Comparison of ENCODE assay signal across 11 mouse cellular contexts in genomic region chr13:97245157-97245556, GRCm38 (mm10). TPM values are rescaled to one million over a fixed set of nuclear protein-coding genes. Genes with fewer than 3 reads are reported as not detected.
DNase-seq lines count a peak whose midpoint lies in the region; ATAC-seq lines count a peak whose summit lies in the region.
"Had no signal": no experiment of that assay in that cellular context is flagged by ENCODE, and none has a peak within 500 bp of the region (broad histone marks: within the 10 kb centered on the region; RNA-seq: fewer than 3 reads in every experiment).

No protein-coding gene starts in this region.

- H3K27me3 ChIP-seq in kidney, embryonic 15.5 days, result no peaks in the 10 kb centered on the region
- no peaks in the 10 kb centered on the region for H3K27me3 ChIP-seq in embryonic facial prominence, embryonic 10.5 days (replicated peaks; ENCODE audit: low read depth, poor library complexity, severe bottlenecking)
- H3K27me3 ChIP-seq in hindbrain, embryonic 10.5 days (ENCODE audit: insufficient read depth, poor library complexity, severe bottlenecking), result peaks cover 20% of the 10 kb centered on the region
- no peaks in the 10 kb centered on the region for H3K27me3 ChIP-seq in midbrain, embryonic 16.5 days (ENCODE audit: control insufficient read depth, insufficient read depth, low read depth, low read length)

- no peak for DNase-seq in kidney, postnatal 25 days
- DNase-seq in embryonic facial prominence, embryonic 10.5 days (ENCODE audit: low spot score), result no peak
- DNase-seq in hindbrain, embryonic 10.5 days (ENCODE audit: low spot score), result no peak
- no peak for DNase-seq in frontal cortex, postnatal 10 days (ENCODE audit: low spot score in 2 of 2)
- no peak for DNase-seq in adrenal gland, postnatal 36 days
- no peak for DNase-seq in Muller cell, postnatal 12 days (ENCODE audit: inconsistent ontology term)
- DNase-seq: cerebellum, postnatal 10 days; kidney, adult 18-20 months had no signal

- peaks cover 86% of the 10 kb centered on the region for H3K4me1 ChIP-seq in kidney, embryonic 15.5 days
- H3K4me1 ChIP-seq in embryonic facial prominence, embryonic 10.5 days, result peaks cover 88% of the 10 kb centered on the region
- H3K4me1 ChIP-seq in hindbrain, embryonic 10.5 days (replicated peaks), result peaks cover 93% of the 10 kb centered on the region
- peaks cover 68% of the 10 kb centered on the region for H3K4me1 ChIP-seq in midbrain, embryonic 16.5 days (ENCODE audit: control insufficient read depth, insufficient read depth, low read length)

- 88% methylated on average over 12 of the region's 12 CpGs for WGBS in kidney, embryonic 15.5 days
- WGBS in embryonic facial prominence, embryonic 10.5 days, result 92% methylated on average over 12 of the region's 12 CpGs
- 89% methylated on average over 12 of the region's 12 CpGs for WGBS in hindbrain, embryonic 10.5 days
- 88% methylated on average over 12 of the region's 12 CpGs for WGBS in midbrain, embryonic 16.5 days

- peaks cover 52% of the 10 kb centered on the region for H3K36me3 ChIP-seq in kidney, embryonic 15.5 days
- H3K36me3 ChIP-seq in embryonic facial prominence, embryonic 10.5 days (replicated peaks), result peaks cover 57% of the 10 kb centered on the region
- H3K36me3 ChIP-seq in hindbrain, embryonic 10.5 days, result peaks cover 58% of the 10 kb centered on the region
- peaks cover 24% of the 10 kb centered on the region for H3K36me3 ChIP-seq in midbrain, embryonic 16.5 days (ENCODE audit: control insufficient read depth, insufficient read depth, low read length)

- H3K4me3 ChIP-seq in kidney, embryonic 15.5 days (replicated peaks), result peak overlapping the region; percentile 75; the same call in 1 of the 2 replicates
- peak overlapping the region; percentile 89; the same call in 1 of the 2 replicates for H3K4me3 ChIP-seq in embryonic facial prominence, embryonic 10.5 days
- peak overlapping the region; percentile 93 for H3K4me3 ChIP-seq in hindbrain, embryonic 10.5 days
- H3K4me3 ChIP-seq in midbrain, embryonic 16.5 days (ENCODE audit: low read depth, low read length), result peak overlapping the region; percentile 94
- H3K4me3 ChIP-seq: liver, embryonic 15.5 days had no signal

- H3K4me2 ChIP-seq in kidney, embryonic 15.5 days, result peak overlapping the region; percentile 79
- H3K4me2 ChIP-seq in midbrain, embryonic 16.5 days (ENCODE audit: low read length), result peak overlapping the region; percentile 91
- H3K4me2 ChIP-seq: liver, embryonic 15.5 days had no signal

- no peaks in the 10 kb centered on the region for H3K9me3 ChIP-seq in kidney, embryonic 15.5 days (replicated peaks)
- H3K9me3 ChIP-seq in embryonic facial prominence, embryonic 10.5 days, result no peaks in the 10 kb centered on the region
- no peaks in the 10 kb centered on the region for H3K9me3 ChIP-seq in hindbrain, embryonic 10.5 days
- H3K9me3 ChIP-seq in midbrain, embryonic 16.5 days (replicated peaks; ENCODE audit: control insufficient read depth, low read length, poor library complexity, severe bottlenecking), result no peaks in the 10 kb centered on the region
- H3K9me3 ChIP-seq: liver, embryonic 15.5 days had no signal

- ATAC-seq in kidney, embryonic 15.5 days (replicated peaks; ENCODE audit: low FRiP score), result no peak
- no peak for ATAC-seq in midbrain, embryonic 16.5 days

- no peak overlapping the region for H3K9ac ChIP-seq in kidney, embryonic 15.5 days
- H3K9ac ChIP-seq in midbrain, embryonic 16.5 days (ENCODE audit: low read depth, low read length), result no peak overlapping the region
- H3K9ac ChIP-seq: liver, embryonic 15.5 days had no signal

- no peak overlapping the region for H3K27ac ChIP-seq in kidney, embryonic 15.5 days
- H3K27ac ChIP-seq in embryonic facial prominence, embryonic 10.5 days (replicated peaks), result no peak overlapping the region
- H3K27ac ChIP-seq in hindbrain, embryonic 10.5 days, result peak overlapping the region; percentile 100
- H3K27ac ChIP-seq in midbrain, embryonic 16.5 days (ENCODE audit: low read length), result peak overlapping the region; percentile 20
- H3K27ac ChIP-seq: liver, embryonic 15.5 days had no signal

RNA-seq across cellular contexts. Expression of gene Enc1, which starts 4.3 kb away (rescaled TPM):
- polyA plus RNA-seq in kidney, embryonic 15.5 days (2015; fragmentation: Nextera tagmentation; extraction: Ambion mirVana), result 12.0 and 15.1 TPM in 2 replicates
- 5.6 and 6.8 TPM in 2 replicates for polyA plus RNA-seq in embryonic facial prominence, embryonic 10.5 days (2016; fragmentation: Nextera tagmentation; extraction: Ambion mirVana)
- 11.2 and 18.6 TPM in 2 replicates for polyA plus RNA-seq in hindbrain, embryonic 10.5 days (2016; fragmentation: Nextera tagmentation; extraction: Ambion mirVana)
- polyA plus RNA-seq in midbrain, embryonic 16.5 days (2015; fragmentation: Nextera tagmentation; extraction: Ambion mirVana), result 103 and 119 TPM in 2 replicates
- 10 to 100 TPM in 1 of 2 experiments, 1 to 10 TPM in 1; 8.3 to 10.2 TPM for total RNA-seq in adrenal gland, postnatal 36 days (2021)

RNA-seq across cellular contexts. Expression of gene Hexb, which starts 47.0 kb away (rescaled TPM):
- 34.6 and 36.7 TPM in 2 replicates for polyA plus RNA-seq in kidney, embryonic 15.5 days (2015; fragmentation: Nextera tagmentation; extraction: Ambion mirVana)
- 14.1 and 18.4 TPM in 2 replicates for polyA plus RNA-seq in embryonic facial prominence, embryonic 10.5 days (2016; fragmentation: Nextera tagmentation; extraction: Ambion mirVana)
- 18.7 and 23.4 TPM in 2 replicates for polyA plus RNA-seq in hindbrain, embryonic 10.5 days (2016; fragmentation: Nextera tagmentation; extraction: Ambion mirVana)
- 40.3 and 49.8 TPM in 2 replicates for polyA plus RNA-seq in midbrain, embryonic 16.5 days (2015; fragmentation: Nextera tagmentation; extraction: Ambion mirVana)
- 10 to 100 TPM; 27.6 to 29.2 TPM for total RNA-seq in adrenal gland, postnatal 36 days (2021)

Comparison
In these comparisons a context has a peak if more than half of its experiments do, and no peak if none do; other contexts are left out.
1. H3K27ac ChIP-seq: peak in hindbrain, embryonic 10.5 days (single experiment) and midbrain, embryonic 16.5 days (single experiment); none in kidney, embryonic 15.5 days (single experiment) and embryonic facial prominence, embryonic 10.5 days (single experiment).
2. Peak in every context shown above with its lines, with median percentiles within 50 percentile points of each other: H3K4me3 ChIP-seq.